Mouse (Mus musculus): ENCODE measurements around the gene Arhgef39.
A peak's percentile ranks its signal among the peaks of the same experiment; 100 is the strongest.

Arhgef39 gene

GRCm38 (mm10) chr4:43478906-43479832, 20.3 kb downstream of the Arhgef39 start:
- DNase-seq (ENCODE audit: low read depth) = no peak

- no peak for DNase-seq (ENCODE audit: low read depth)
Observed at GRCm38 (mm10) chr4:43478534-43478858, 21.0 kb downstream of the Arhgef39 start.

- DNase-seq (ENCODE audit: low read depth) = peak; percentile 87
Observed at GRCm38 (mm10) chr4:43477857-43478533, 21.5 kb downstream of the Arhgef39 start.

GRCm38 (mm10) chr4:43476604-43477003, 22.9 kb downstream of the Arhgef39 start:
- no peak for DNase-seq (ENCODE audit: low read depth)

- no peak for DNase-seq (ENCODE audit: low read depth)
Observed at GRCm38 (mm10) chr4:43473636-43474035, 25.9 kb downstream of the Arhgef39 start.

GRCm38 (mm10) chr4:43470301-43470700, 29.2 kb downstream of the Arhgef39 start:
- DNase-seq (ENCODE audit: low read depth) = no peak

GRCm38 (mm10) chr4:43466872-43467271, 32.6 kb downstream of the Arhgef39 start:
- DNase-seq (ENCODE audit: low read depth) = no peak

GRCm38 (mm10) chr4:43465935-43466334, 33.6 kb downstream of the Arhgef39 start:
- no peak for DNase-seq (ENCODE audit: low read depth)

GRCm38 (mm10) chr4:43463102-43463501, 36.4 kb downstream of the Arhgef39 start:
- DNase-seq (ENCODE audit: low read depth) = no peak

GRCm38 (mm10) chr4:43457124-43457523, 42.4 kb downstream of the Arhgef39 start:
- no peak for DNase-seq (ENCODE audit: low read depth)

GRCm38 (mm10) chr4:43456470-43456869, 43.0 kb downstream of the Arhgef39 start:
- no peak for DNase-seq (ENCODE audit: low read depth)

- DNase-seq (ENCODE audit: low read depth) = no peak
Observed at GRCm38 (mm10) chr4:43454041-43454836, 45.3 kb downstream of the Arhgef39 start, which contains the start of gene Cd72. Gene Cd72, minus strand, starts transcription at chr4:43454628.

GRCm38 (mm10) chr4:43453413-43453812, 46.1 kb downstream of the Arhgef39 start:
- no peak for DNase-seq (ENCODE audit: low read depth)

GRCm38 (mm10) chr4:43452315-43452714, 47.2 kb downstream of the Arhgef39 start:
- DNase-seq (ENCODE audit: low read depth) = no peak

GRCm38 (mm10) chr4:43448554-43448953, 50.9 kb downstream of the Arhgef39 start:
- DNase-seq (ENCODE audit: low read depth) = no peak

- DNase-seq (ENCODE audit: low read depth) = no peak
Observed at GRCm38 (mm10) chr4:43447251-43447650, 52.2 kb downstream of the Arhgef39 start.
